Mouse (Mus musculus) cerebellum, adult 18-20 months (tissue): ENCODE measurements at regions not wholly inside any gene's neighbourhood (a gene's known extent, or its start where the extent isn't known, plus 50 kb on each side); places are given as distances from the start of the nearest gene placed in this dataset.

ENCODE experiments used
- DNase-seq, 2 experiments: peaks; one replicate each; pipeline ENCODE4 v3.0.0; 2021

GRCm38 (mm10) chr13:90584766-90585165 lies 320.4 kb downstream of the Atp6ap1l start:
- no peak for DNase-seq

GRCm38 (mm10) chr13:90575371-90575770 lies 329.8 kb downstream of the Atp6ap1l start:
- DNase-seq, result no peak

DNA sequence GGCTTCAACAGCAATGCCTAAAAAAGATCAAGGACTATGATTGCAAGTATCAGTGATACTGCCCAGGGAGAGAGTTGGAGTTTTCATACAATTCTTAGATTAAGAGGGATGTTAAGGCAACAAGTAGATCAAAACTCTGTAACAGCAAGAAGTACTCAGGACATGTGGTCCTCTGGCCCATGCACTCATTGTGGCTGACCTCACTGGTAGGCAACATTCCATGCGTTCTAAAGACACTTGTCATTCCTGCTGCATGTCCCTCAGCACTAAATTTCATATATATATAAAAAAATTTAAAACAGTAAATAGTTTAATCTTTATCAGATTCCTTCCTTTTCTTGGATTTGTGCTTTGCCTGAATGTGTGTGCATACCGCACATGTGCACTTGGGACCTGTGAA lies 332.6 kb downstream of the Atp6ap1l start:
- DNase-seq, result no peak

- DNase-seq, result no peak
Measured at GRCm38 (mm10) chr13:90563183-90563840, 341.8 kb downstream of the Atp6ap1l start.

GRCm38 (mm10) chr13:90560095-90560494 lies 345.1 kb downstream of the Atp6ap1l start:
- no peak for DNase-seq

GRCm38 (mm10) chr13:90559481-90559880 lies 345.7 kb downstream of the Atp6ap1l start:
- DNase-seq, result no peak

DNA sequence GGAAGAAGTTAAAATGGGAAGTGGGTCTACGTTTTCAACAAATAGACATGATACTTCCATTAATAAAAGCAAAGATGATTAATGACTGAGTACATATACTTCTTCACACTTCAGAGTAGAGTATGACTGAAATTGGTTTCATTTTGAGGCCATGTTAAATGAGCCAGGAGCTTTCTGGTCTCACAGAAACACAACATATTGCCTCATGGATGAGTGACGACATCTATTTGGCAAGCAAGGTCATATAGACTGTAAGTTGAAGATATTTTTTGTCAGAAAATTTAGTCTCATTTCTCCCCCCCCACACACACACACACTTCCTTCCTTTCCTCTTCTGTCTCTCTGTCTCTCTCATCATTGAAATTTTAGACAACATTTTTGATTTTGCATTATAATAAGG lies 354.0 kb downstream of the Atp6ap1l start:
- no peak for DNase-seq

GRCm38 (mm10) chr13:90546288-90547035 lies 358.7 kb downstream of the Atp6ap1l start:
- no peak for DNase-seq

DNA sequence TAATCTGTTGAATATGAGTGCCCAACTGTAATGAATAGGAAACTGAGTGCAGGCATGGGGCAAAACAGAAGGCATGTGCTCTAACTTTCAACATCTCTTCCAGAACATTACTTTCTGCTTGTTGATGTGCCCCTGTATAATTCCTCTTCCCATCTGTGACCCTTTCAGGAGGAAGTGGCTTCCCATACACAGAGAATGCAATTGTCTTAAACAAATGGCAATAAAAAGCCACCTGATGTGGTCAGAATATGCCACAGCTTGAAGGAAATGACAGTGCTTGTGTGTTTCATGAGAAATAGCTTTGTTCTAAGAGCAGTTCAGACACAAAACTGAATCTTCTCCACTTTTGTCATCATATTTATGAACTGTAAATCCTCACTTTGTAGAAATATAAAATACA lies 359.3 kb downstream of the Atp6ap1l start:
- no peak for DNase-seq

DNA sequence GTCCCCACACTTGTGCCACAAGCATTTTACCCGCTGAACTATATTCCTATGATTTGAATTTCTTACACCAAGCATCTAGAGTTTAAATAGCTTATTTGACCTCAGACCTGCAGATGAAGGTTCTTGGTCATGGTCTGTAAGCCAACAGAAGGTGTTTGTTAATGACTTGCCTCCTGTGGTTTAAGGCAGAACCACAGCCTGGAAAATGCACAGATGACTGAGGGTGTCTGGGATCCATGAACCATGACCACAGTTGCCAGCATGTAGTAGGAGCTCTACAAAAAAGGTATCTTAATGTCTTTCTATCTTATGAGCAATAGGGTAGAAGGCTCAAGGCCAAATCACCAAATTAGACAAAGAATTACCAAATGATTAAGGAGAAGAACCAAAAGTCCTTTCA lies 367.6 kb downstream of the Atp6ap1l start:
- no peak for DNase-seq

- no peak for DNase-seq
Measured at GRCm38 (mm10) chr13:90526998-90527397, 378.2 kb downstream of the Atp6ap1l start.

GRCm38 (mm10) chr13:90525801-90526200 lies 379.4 kb downstream of the Atp6ap1l start:
- DNase-seq, result no peak

DNA sequence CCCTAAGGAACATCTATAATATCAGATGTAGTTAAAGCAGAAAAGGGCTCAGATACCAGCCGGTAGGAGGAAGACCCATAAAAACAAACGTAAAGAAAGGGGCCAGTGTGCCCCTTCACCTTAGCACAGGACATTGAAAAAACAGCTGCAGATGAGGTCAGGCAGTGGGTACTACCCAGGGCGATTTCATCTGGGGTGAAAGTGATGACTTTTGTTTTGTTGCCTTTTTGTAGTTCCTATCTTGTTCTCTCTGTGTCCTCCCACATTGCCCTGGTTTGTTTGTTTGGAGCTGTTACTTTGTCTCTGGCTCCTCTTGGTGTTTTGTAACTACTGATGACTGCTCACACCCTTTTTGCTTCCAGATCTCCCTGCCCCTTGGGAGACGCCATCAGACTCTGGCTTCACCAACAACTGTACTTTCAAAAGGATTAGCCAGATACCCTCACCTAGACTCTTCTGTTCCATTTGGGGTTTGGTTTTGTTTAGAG lies 383.4 kb downstream of the Atp6ap1l start:
- DNase-seq, result no peak

DNA sequence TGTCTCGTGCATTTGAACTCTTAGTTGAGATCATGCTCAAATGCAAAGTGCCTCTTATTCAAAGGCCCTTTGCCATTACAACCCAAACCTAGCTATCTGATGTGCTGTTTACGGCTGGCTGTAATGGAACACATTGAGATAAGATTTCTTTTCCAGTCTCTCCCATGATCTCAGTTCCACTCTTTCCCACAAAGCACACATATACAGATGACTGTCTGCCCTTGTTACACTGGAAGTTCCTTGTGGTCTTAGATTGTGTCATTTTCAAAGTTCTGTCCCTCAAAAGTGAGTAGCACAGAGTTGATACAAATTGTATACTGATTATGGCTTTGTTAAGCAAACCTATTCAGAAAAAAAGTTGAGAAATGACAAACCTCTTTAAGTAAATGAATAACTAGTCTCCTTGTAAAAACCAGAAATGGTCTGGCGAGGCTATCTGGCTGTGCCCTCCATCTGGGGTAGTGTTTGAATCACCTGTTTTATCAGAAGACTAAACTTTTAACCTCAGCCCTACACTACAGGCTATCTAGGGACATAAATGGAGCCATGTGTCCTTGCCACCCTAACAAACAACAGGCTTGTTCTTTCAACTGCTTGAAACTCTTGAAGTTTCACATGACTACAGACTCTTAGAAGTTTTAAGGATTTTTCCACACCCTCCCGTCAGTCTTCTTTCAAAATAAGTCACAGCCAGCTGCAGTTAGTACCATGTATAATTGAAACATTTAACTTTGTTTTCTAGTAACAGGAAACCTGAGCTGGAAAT lies 384.0 kb downstream of the Atp6ap1l start:
- no peak for DNase-seq

- DNase-seq, result peak; percentile 11 to 26
Measured at GRCm38 (mm10) chr13:90515773-90516503, 389.2 kb downstream of the Atp6ap1l start.

- no peak for DNase-seq
Measured at GRCm38 (mm10) chr13:90513867-90514266, 391.3 kb downstream of the Atp6ap1l start.

GRCm38 (mm10) chr13:90512786-90513401 lies 392.3 kb downstream of the Atp6ap1l start:
- DNase-seq, result no peak

DNA sequence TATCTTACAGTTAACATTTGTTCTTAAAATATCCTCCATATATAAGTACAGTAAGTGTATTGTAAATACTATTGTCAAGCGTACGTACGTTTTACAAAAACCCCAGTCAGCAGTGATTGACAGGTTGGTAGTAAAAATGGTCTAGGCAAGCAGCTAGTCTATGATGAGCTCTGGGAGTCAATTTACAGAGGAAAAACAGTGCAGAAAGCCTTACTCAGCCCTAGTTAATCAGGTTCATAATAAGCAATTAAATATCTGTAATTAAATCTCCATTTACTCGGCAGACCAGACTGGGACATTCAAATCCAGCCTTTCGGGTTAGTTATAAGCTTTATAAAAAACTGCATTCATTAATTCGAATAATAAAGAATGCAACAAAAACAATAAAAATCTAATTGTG lies 394.7 kb downstream of the Atp6ap1l start:
- no peak for DNase-seq

DNA sequence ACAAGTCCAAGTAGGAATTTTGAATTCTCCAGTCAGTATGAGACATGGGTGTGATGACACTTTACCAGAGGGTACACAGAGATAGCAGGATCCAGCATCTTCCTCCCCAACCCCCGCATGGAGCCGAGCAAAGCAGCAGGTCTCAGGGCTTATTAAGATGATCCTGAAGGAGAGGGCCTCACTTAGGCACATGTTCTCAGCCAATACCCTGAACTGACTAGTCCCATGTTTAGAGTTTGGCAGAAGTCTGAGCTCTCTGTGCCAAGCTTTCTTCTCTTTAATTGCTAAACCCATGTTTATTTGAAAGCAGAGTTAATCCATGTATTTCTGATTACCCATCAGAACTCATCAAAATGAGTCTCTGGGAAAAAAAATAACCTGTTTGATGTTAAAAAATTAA lies 402.0 kb downstream of the Atp6ap1l start:
- DNase-seq, result no peak

GRCm38 (mm10) chr13:90502141-90502540 lies 403.0 kb downstream of the Atp6ap1l start:
- no peak for DNase-seq

GRCm38 (mm10) chr13:90498978-90499377 lies 406.2 kb downstream of the Atp6ap1l start:
- DNase-seq, result no peak

DNA sequence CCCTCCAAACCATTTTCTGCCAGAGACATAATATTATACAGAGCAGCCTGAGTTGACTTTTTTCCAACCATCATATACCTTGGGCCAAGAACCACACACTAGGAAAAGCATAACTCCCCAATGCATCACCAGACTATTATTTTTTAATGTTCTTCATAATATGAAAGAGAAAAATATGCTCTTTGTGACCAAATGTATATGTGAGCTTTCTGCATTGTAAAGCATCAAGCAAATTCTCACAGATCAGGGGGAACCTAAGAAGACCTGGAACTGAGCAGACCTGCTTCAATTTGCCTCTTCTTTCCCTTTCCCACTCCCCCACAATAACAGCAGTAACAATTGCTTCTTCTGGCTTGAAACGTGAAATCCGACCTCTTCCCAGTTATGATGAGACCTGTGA lies 407.6 kb downstream of the Atp6ap1l start:
- DNase-seq, result no peak
